Mouse (Mus musculus) cerebellum, adult (tissue): ENCODE results near the gene Yes1.
"Not testable (repeated sequence)": the region's sequence is repeated elsewhere in the genome, so short reads cannot be mapped to it uniquely, and the experiment has no call there.

Experiments
- ATAC-seq: cut with Nextera tagmentation; 2 replicates; pipeline ENCODE4 v1.9.2; 2017; ENCODE audit warnings: mild to moderate bottlenecking, moderate library complexity, mixed read lengths; ENCODE audit not compliant: insufficient number of reproducible peaks, low FRiP score, low TSS enrichment

The Yes1 gene

GRCm38 (mm10) chr5:32610801-32611340 lies at the start of gene Yes1:
Yes1 (plus strand) TSS chr5:32611171.
- peak; percentile 93 for ATAC-seq

DNA sequence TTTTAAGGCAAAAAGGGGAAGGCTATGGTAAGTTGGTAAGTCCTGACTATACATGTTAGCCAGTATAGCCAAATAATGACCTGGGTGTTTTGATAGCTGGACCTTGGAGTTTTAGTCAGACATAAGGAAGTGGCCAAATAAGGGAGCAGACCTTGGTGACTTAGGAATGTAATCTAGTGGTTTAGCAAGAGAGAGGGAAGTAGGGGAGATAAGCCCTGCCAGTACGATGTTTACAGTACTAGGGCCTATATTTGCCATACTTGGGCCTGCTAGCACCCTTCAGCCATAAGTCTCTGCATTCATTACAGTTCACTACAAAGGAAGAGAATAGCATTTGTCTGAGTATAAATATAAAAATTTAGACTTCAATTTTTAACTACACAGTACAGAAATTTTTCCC lies 46.3 kb upstream of the Yes1 start:
- ATAC-seq, result no peak

DNA sequence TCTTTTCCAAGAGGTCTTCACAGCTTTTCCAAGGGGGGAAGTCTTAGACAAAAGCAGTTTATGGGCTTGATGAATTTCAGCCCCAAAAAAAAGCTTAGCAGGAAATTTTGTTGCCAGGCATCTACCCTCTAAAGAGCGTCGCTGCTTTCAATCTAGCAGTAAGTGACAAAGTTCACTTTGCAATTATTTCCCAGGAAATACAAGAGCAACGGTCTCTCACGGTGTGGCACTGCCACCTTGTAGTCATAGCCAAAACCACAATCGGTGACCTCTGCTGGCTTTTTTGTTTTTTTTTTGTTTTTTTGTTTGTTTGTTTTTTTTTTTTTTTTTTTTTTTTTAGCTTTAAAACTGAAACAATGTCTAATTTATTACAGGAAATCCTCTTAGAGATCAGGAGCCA lies 39.2 kb upstream of the Yes1 start:
- ATAC-seq, result no peak

GRCm38 (mm10) chr5:32588136-32588535 lies 22.8 kb upstream of the Yes1 start:
- ATAC-seq, result no peak

DNA sequence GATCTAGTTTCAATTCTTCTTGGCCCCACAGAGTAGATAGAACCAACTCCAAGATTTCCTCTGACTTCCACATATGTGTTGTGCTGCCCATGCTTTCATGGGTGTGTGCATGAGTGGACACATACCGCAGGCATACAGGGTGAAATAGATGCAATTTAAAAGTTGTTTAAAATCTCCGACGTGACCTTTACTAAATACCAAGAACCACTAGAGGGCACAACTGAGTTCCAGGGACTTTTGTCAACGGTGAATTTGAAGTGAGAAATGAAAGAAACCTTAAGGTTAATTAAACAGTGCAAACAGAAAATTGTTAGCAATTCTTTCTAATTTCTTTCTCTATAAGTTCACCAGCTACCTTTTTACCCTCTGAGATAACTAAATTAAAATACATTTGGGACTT lies 17.2 kb upstream of the Yes1 start:
- ATAC-seq, result no peak

GRCm38 (mm10) chr5:32594358-32594757 lies 16.6 kb upstream of the Yes1 start:
- no peak for ATAC-seq

DNA sequence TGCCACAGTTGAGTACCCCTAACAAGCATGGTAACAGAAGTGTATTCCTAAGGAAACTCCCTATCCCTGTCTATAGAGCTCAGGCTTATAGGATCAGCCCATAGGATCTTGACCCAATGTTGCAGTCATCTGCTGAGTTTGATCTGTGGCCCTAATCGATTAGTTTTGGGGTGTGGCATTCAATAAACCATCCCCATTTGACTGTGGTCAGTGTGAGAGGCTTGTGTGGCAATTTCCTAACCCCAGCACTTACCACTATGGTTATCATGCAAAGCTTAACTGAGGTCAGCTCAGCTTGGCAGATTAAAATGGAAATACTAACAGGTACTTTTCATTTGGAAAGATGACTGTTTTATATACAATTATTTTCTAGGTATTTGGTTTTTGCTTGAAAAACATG lies 5.1 kb upstream of the Yes1 start:
- ATAC-seq, result no peak

DNA sequence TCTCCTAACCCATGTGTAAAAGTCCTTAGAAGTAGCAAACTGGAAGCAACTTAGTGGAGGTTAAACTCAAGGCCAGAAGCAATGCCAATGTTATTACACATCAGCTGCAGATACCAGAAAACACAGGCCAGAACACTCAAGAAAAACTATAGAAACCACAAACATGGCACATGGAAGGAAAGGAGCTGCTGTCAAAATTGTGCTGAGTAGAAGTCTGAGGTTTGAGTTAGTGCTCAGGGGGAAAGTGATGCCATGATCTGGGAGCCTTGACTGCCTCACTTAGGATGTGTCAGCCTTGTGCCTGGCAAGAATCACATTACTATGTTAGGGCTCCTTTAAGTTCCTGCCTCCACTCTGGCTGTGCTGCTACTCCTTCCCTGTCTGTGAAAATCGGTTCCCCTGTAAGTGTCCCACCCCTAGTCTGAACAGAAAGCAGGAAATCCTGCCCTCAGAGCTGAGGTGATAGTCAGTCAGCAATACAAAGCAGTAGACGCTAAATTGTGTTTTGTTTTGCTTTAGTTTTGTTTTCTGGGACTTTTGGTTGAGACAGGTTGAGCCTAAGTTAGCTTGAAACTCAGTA lies 3.1 kb upstream of the Yes1 start:
- no peak for ATAC-seq

- ATAC-seq, result no peak
These were observed 2.5 kb upstream of the Yes1 start for GRCm38 (mm10) chr5:32608516-32608915.

DNA sequence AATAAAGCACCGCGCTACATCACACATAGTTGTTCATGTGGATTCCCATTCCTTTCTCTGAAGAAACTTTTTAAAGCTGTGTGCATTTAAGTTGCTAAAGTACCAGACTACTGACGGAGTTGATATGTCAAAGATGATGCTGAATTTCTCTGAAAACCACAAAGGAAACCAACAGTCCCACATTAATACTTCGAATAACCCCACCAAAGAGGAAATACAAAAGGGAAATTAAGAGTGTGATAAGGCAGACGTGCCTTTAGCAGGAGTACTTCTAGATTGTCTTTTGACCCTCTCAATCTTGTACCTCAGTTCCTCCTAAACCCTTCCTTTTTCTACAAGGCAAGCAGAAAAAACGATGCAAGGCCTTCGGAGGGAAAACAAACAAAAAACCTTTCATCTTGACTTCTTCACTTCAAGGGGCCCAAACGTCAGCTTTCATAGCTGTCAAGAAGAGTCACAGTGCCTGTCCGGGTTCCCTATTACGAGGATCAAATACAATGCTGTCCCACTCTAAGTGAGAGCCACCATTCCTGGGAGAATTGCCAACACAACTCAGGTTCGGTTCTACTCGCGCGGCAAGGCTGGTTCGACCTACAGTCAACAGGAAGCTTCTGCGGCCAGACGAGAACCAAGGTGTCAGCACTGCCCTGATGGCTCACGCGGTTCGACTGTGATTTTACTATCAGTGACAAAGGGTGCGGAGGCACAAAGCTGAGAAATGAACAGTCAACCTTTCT lies 739 bp upstream of the Yes1 start:
- peak; percentile 43; the same call in 1 of the 2 replicates for ATAC-seq

DNA sequence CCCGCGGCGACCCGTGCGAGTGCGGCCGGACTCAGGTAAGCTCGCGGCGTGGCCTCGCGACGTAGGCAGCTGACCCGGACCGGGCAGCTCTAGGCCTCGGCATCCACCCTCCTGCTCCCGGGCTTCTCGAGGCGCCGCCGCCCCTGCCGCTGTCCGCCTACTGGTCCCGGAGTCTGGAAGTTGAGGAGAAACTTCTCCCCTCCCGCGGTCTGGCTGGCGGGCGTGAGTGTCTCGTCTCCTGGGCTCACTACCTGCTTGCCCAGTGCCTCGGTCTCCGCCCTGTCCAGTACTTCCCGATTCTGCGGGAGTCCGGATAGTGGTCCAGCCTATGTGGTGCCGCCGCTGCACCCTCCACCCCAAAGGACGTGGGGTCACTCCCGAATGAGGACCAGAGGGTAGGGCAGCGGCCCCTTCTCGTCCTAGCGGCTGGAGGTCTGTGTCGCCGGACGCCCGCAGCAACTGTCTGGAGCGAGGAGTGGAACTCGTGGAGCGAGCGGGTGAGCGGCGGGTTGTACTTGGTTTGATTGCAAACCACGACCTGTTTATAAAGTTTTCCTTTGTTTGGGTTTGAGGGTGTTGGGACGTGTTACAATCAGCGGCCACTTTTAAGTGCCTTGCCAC lies 480 bp downstream of the Yes1 start:
- peak; percentile 61 for ATAC-seq

- no peak for ATAC-seq
These were observed 3.3 kb downstream of the Yes1 start for GRCm38 (mm10) chr5:32614291-32614690.

- 0 out of 2 replicates have a peak, but pooled peaks have one; percentile 37 for ATAC-seq
These were observed 3.7 kb downstream of the Yes1 start for GRCm38 (mm10) chr5:32614691-32615090.

DNA sequence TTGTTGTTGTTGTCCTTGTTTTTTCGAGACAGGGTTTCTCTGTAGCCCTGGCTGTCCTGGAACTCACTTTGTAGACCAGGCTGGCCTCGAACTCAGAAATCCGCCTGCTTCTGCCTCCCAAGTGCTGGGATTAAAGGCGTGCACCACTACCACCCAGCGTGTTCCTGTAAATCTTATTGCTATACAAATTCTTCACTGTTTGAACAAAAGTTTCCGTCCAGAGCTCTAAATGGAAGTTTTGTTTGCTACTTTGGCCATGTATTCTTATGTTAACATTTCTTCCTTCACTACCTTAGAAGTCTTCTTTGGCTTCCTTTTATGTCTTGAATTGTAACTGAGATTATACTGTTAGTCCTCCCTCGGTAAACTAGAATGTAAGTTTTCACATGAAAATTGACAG lies 5.5 kb downstream of the Yes1 start:
- not testable (repeated sequence) for ATAC-seq

GRCm38 (mm10) chr5:32617851-32618250 lies 6.9 kb downstream of the Yes1 start:
- ATAC-seq, result no peak

- no peak for ATAC-seq
These were observed 12.7 kb downstream of the Yes1 start for GRCm38 (mm10) chr5:32623649-32624048.

DNA sequence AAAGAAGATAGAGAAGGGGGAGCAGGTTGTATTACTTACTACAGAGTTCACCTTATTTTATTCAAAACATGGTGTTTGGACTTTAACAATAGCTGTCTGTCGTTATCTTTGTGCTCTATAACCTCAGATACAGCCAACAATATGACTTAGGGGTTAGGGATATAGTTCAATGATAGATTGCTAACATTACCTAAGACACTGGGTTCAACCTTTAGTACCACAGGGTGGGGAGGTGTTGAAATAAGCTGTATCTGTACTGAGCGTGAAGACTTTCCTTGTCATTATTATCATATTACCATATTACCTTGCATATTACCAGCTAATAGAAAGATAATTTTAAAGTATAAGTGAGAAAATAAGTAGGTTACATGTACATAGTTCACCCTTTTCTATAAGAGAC lies 13.8 kb downstream of the Yes1 start:
- no peak for ATAC-seq

DNA sequence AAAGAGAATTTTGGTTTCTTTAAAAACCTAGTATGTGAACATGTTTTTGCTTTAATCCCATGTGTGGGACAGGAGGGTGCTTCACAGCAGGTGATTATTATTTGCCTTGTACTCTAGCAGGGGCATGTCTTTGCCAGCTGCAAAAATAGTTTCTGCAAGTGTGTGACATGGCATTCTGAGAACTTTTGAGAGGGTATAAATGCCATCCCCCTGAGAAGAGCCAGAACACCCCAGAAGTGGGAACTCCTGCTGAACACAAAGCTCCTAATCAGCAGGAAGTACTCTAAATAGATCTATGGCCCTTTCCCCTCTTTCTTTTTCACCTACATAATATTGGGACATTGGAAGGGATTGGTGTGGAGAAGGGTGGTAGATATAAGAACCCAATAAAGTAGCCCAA lies 22.2 kb downstream of the Yes1 start:
- no peak for ATAC-seq

DNA sequence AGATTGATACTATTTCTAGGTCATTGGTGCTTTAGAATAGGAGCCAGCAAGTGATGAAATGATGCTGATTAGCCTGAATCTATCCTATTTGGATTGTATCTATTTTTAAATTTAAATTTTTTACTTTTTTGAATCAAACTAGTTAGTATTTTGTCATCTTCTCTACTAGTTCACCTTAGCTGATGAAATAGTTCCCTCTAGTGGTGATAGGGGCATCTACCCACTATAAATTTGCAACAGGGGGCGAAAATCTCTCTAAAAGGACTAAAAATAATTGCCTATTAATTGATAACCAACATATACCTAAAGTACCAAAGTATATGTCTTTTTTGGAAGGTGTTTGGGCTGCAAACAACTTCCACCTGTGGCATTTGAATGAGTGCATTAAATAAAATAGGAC lies 46.4 kb downstream of the Yes1 start:
- ATAC-seq, result no peak

DNA sequence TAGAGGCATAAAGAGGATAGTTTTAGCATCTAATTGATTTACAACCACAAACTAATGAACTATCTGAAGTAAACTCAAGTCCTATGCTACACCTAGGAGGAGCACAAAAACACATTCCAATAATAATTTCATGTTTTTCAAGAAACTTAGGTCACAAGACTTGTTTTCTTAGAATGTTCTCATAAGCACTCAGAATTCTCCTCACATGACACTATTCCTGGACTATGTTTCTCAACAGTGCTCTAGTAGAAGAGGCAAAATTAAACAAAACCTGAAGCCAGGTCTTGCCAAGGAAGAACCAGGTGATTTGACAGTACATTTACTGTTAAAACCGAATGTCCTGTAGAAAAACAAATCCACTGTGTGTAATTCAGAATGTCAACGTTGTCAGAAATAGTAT lies 71.5 kb downstream of the Yes1 start:
- ATAC-seq, result no peak

DNA sequence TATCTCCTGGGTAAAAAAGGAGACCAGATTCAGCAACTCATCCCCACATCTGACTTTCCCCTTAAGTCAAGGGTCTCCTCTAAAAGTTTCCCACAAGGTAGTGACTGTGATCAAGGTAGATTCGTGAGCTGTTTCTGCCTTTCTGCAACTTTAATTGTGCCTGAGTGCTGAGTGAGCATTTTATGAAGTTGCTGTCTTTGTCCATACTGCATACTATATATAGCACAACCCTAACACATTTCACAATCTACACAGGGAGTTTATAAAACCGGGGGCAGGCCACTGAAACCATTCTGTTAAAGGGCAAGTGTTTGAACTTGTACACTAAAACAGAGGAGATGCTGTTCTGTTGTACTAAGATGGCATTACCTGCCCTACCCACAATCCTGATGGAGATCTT lies 82.4 kb downstream of the Yes1 start:
- no peak for ATAC-seq
